9 mouse cellular contexts compared by ENCODE assay signal in the genomic region with DNA sequence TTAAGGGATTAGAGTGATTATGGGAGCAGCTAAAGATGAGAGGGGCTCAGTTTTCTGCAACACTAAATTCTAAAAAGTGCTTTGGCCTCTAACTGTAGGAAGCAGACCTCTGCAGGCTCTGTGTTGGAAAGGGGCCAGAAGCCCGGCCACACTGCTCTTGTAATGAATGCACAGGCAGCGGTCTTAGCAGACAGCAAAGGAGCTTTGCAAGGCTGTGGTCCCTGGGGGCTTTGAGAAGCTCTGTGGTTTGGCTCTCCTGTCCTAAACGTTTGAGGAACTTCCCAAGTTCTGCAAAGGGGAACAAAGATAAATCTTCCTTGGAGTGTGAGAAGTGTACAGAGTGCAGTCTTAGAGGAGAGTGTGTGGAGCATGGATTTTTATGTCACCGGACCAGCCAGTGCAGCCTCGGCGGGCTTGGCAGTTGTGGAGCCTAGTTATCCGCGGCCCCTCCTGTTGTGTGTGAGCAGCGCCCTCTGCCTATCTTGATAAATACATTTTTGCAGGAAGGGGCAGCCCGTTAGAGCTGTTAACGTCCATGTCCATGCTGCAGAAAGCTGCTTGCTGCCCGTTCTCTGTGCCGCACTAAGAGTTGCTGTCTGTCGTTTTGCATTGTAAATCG. TPM values are rescaled to one million over a fixed set of nuclear protein-coding genes. Genes with fewer than 3 reads are reported as not detected.
DNase-seq lines count a peak whose midpoint lies in the region; ATAC-seq and TF ChIP-seq lines count a peak whose summit lies in the region.
"Had no signal": no experiment of that assay in that cellular context is flagged by ENCODE, and none has a peak within 500 bp of the region (broad histone marks: within the 10 kb centered on the region; RNA-seq: fewer than 3 reads in every experiment).

No protein-coding gene starts in this region.

- TF ChIP-seq CTCF in ES-Bruce4 (IDR thresholded peaks at IDR 0.05; ENCODE audit: low read depth, low read length), result peak; percentile 39
- TF ChIP-seq CTCF in brain, embryonic 14.5 days (IDR thresholded peaks at IDR 0.05; ENCODE audit: borderline replicate concordance, extremely low read depth, insufficient read depth, insufficient read length), result no peak

- no peak for DNase-seq in hindbrain, embryonic 11.5 days (ENCODE audit: low spot score)
- DNase-seq in brain, embryonic 14.5 days (ENCODE audit: low read depth), result peak; percentile 77
- no peak for DNase-seq in left cerebral cortex, adult 18-20 months (ENCODE audit: low spot score in 2 of 2)
- DNase-seq in left cerebral cortex, adult 8-10 months (ENCODE audit: low spot score in 2 of 2), result no peak

- H3K4me2 ChIP-seq in hindbrain, embryonic 15.5 days, result no peak overlapping the region
- H3K4me2 ChIP-seq in hindbrain, embryonic 11.5 days (replicated peaks; ENCODE audit: low read depth, low read length), result no peak overlapping the region
- no peak overlapping the region for H3K4me2 ChIP-seq in intestine, embryonic 15.5 days (replicated peaks)
- no peak overlapping the region for H3K4me2 ChIP-seq in stomach, embryonic 16.5 days (ENCODE audit: low read depth, low read length)
- H3K4me2 ChIP-seq: heart, embryonic 13.5 days had no signal

- no peak overlapping the region for H3K27ac ChIP-seq in hindbrain, embryonic 15.5 days (replicated peaks)
- no peak overlapping the region for H3K27ac ChIP-seq in hindbrain, embryonic 11.5 days (ENCODE audit: low read depth, low read length)
- no peak overlapping the region for H3K27ac ChIP-seq in ES-Bruce4 (ENCODE audit: insufficient read depth, low read length)
- no peak overlapping the region for H3K27ac ChIP-seq in intestine, embryonic 15.5 days
- H3K27ac ChIP-seq in stomach, embryonic 16.5 days (ENCODE audit: low read length), result no peak overlapping the region
- H3K27ac ChIP-seq: heart, embryonic 13.5 days had no signal

- TF ChIP-seq EP300 in ES-Bruce4 (IDR thresholded peaks at IDR 0.05; ENCODE audit: insufficient read depth, low read depth, low read length), result no peak

- WGBS in hindbrain, embryonic 15.5 days, result 61% methylated on average over 15 of the region's 15 CpGs
- WGBS in hindbrain, embryonic 11.5 days, result 87% methylated on average over 15 of the region's 15 CpGs
- WGBS in intestine, embryonic 15.5 days, result 81% methylated on average over 15 of the region's 15 CpGs
- WGBS in stomach, embryonic 16.5 days, result 72% methylated on average over 15 of the region's 15 CpGs

- no peak overlapping the region for H3K4me3 ChIP-seq in hindbrain, embryonic 15.5 days
- no peak overlapping the region for H3K4me3 ChIP-seq in hindbrain, embryonic 11.5 days (ENCODE audit: low read depth, low read length)
- no peak overlapping the region for H3K4me3 ChIP-seq in ES-Bruce4 (ENCODE audit: low read depth, low read length)
- H3K4me3 ChIP-seq in intestine, embryonic 15.5 days (replicated peaks), result no peak overlapping the region
- no peak overlapping the region for H3K4me3 ChIP-seq in stomach, embryonic 16.5 days (replicated peaks; ENCODE audit: low read length)
- H3K4me3 ChIP-seq: heart, embryonic 13.5 days had no signal

- ATAC-seq in hindbrain, embryonic 15.5 days (ENCODE audit: low FRiP score, low read depth), result peak; percentile 61; the same call in 1 of the 2 replicates
- no peak for ATAC-seq in hindbrain, embryonic 11.5 days (ENCODE audit: low FRiP score)
- ATAC-seq in intestine, embryonic 15.5 days, result peak; percentile 31; the same call in 1 of the 2 replicates
- peak; percentile 69; the same call in 1 of the 2 replicates for ATAC-seq in stomach, embryonic 16.5 days (ENCODE audit: insufficient read depth, low FRiP score)

- no peak for TF ChIP-seq POLR2A in ES-Bruce4 (IDR thresholded peaks at IDR 0.05; ENCODE audit: insufficient read depth, low read length)
- no peak for TF ChIP-seq POLR2A in brain, embryonic 14.5 days (IDR thresholded peaks at IDR 0.05; ENCODE audit: borderline replicate concordance, extremely low read depth, insufficient read depth, insufficient read length, poor library complexity, severe bottlenecking)

- H3K9ac ChIP-seq in hindbrain, embryonic 15.5 days, result no peak overlapping the region
- no peak overlapping the region for H3K9ac ChIP-seq in hindbrain, embryonic 11.5 days (ENCODE audit: low read depth, low read length)
- no peak overlapping the region for H3K9ac ChIP-seq in ES-Bruce4 (ENCODE audit: low read depth, poor library complexity, severe bottlenecking)
- no peak overlapping the region for H3K9ac ChIP-seq in intestine, embryonic 15.5 days
- H3K9ac ChIP-seq in stomach, embryonic 16.5 days (ENCODE audit: low read length), result no peak overlapping the region
- H3K9ac ChIP-seq: heart, embryonic 13.5 days had no signal

- H3K4me1 ChIP-seq in hindbrain, embryonic 15.5 days (replicated peaks), result no peaks in the 10 kb centered on the region
- H3K4me1 ChIP-seq in hindbrain, embryonic 11.5 days (replicated peaks; ENCODE audit: control insufficient read depth, insufficient read depth, low read length), result no peaks in the 10 kb centered on the region
- H3K4me1 ChIP-seq in ES-Bruce4 (ENCODE audit: control insufficient read depth, insufficient read depth, low read length), result no peaks in the 10 kb centered on the region
- H3K4me1 ChIP-seq in intestine, embryonic 15.5 days (replicated peaks), result no peaks in the 10 kb centered on the region
- no peaks in the 10 kb centered on the region for H3K4me1 ChIP-seq in stomach, embryonic 16.5 days (ENCODE audit: control insufficient read depth, insufficient read depth, low read length)

- no peaks in the 10 kb centered on the region for H3K27me3 ChIP-seq in hindbrain, embryonic 15.5 days
- H3K27me3 ChIP-seq in hindbrain, embryonic 11.5 days (ENCODE audit: control insufficient read depth, insufficient read depth, low read length), result no peaks in the 10 kb centered on the region
- H3K27me3 ChIP-seq in ES-Bruce4 (ENCODE audit: control insufficient read depth, insufficient read depth, low read length, poor library complexity, severe bottlenecking), result no peaks in the 10 kb centered on the region
- H3K27me3 ChIP-seq in intestine, embryonic 15.5 days (replicated peaks), result no peaks in the 10 kb centered on the region
- H3K27me3 ChIP-seq in stomach, embryonic 16.5 days (ENCODE audit: control insufficient read depth, insufficient read depth, low read length), result no peaks in the 10 kb centered on the region
- H3K27me3 ChIP-seq: heart, embryonic 13.5 days had no signal

- H3K9me3 ChIP-seq in hindbrain, embryonic 15.5 days, result no peaks in the 10 kb centered on the region
- no peaks in the 10 kb centered on the region for H3K9me3 ChIP-seq in hindbrain, embryonic 11.5 days (ENCODE audit: control insufficient read depth, low read length)
- H3K9me3 ChIP-seq in ES-Bruce4 (replicated peaks; ENCODE audit: control insufficient read depth, insufficient read depth, low read length, poor library complexity, severe bottlenecking), result no peaks in the 10 kb centered on the region
- no peaks in the 10 kb centered on the region for H3K9me3 ChIP-seq in intestine, embryonic 15.5 days
- H3K9me3 ChIP-seq in stomach, embryonic 16.5 days (replicated peaks; ENCODE audit: control insufficient read depth, low read length), result no peaks in the 10 kb centered on the region
- H3K9me3 ChIP-seq: heart, embryonic 13.5 days had no signal

- H3K36me3 ChIP-seq in hindbrain, embryonic 15.5 days, result peaks cover 54% of the 10 kb centered on the region
- peaks cover 19% of the 10 kb centered on the region; the same call in 1 of the 2 replicates for H3K36me3 ChIP-seq in hindbrain, embryonic 11.5 days (ENCODE audit: control insufficient read depth, insufficient read depth, low read length)
- peaks cover 47% of the 10 kb centered on the region for H3K36me3 ChIP-seq in ES-Bruce4 (ENCODE audit: control insufficient read depth, insufficient read depth, low read length, poor library complexity, severe bottlenecking)
- peaks cover 35% of the 10 kb centered on the region for H3K36me3 ChIP-seq in intestine, embryonic 15.5 days
- H3K36me3 ChIP-seq in stomach, embryonic 16.5 days (ENCODE audit: control insufficient read depth, insufficient read depth, low read length), result peaks cover 34% of the 10 kb centered on the region

RNA-seq across cellular contexts. Expression of a gene that starts 33.0 kb away (rescaled TPM):
- polyA plus RNA-seq in hindbrain, embryonic 15.5 days (2015; fragmentation: Nextera tagmentation; extraction: Ambion mirVana), result 13.6 and 18.5 TPM in 2 replicates
- polyA plus RNA-seq in hindbrain, embryonic 11.5 days (2014; fragmentation: Nextera tagmentation; extraction: Ambion mirVana), result 16.0 and 32.7 TPM in 2 replicates
- 165 and 176 TPM in 2 replicates for polyA plus RNA-seq in ES-Bruce4 (2011; ENCODE audit: insufficient read depth, insufficient read length, low read depth, missing spikeins)
- 40.8 and 68.4 TPM in 2 replicates for polyA plus RNA-seq in brain, embryonic 14.5 days (2012; rRNA removed)
- polyA plus RNA-seq in intestine, embryonic 15.5 days (2015; fragmentation: Nextera tagmentation; extraction: Ambion mirVana), result 14.6 and 14.7 TPM in 2 replicates
- 10.6 and 11.5 TPM in 2 replicates for polyA plus RNA-seq in stomach, embryonic 16.5 days (2015; fragmentation: Nextera tagmentation; extraction: Ambion mirVana)
- total RNA-seq in left cerebral cortex, adult 18-20 months (2021), result 100 to 1,000 TPM; 145 to 155 TPM
- 100 to 1,000 TPM; 137 to 157 (median 145) TPM for total RNA-seq in left cerebral cortex, adult 8-10 months (2022)

RNA-seq across cellular contexts. Expression of a gene that starts 35.4 kb away (rescaled TPM):
- not detected in 2 replicates for polyA plus RNA-seq in hindbrain, embryonic 15.5 days (2015; fragmentation: Nextera tagmentation; extraction: Ambion mirVana)
- not detected in 2 replicates for polyA plus RNA-seq in hindbrain, embryonic 11.5 days (2014; fragmentation: Nextera tagmentation; extraction: Ambion mirVana)
- polyA plus RNA-seq in ES-Bruce4 (2011; ENCODE audit: insufficient read depth, insufficient read length, low read depth, missing spikeins), result not detected in 2 replicates
- not detected in 2 replicates for polyA plus RNA-seq in brain, embryonic 14.5 days (2012; rRNA removed)
- polyA plus RNA-seq in intestine, embryonic 15.5 days (2015; fragmentation: Nextera tagmentation; extraction: Ambion mirVana), result not detected in 2 replicates
- not detected in 2 replicates for polyA plus RNA-seq in stomach, embryonic 16.5 days (2015; fragmentation: Nextera tagmentation; extraction: Ambion mirVana)
- not detected for total RNA-seq in left cerebral cortex, adult 18-20 months (2021)
- total RNA-seq in left cerebral cortex, adult 8-10 months (2022), result under 1 TPM in 1 of 4 experiments, not detected in 3; 0.28 TPM
- polyA plus RNA-seq: heart, embryonic 13.5 days had no signal
